Mouse (Mus musculus): ENCODE measurements around the gene Fkbp9.
"Not testable (repeated sequence)": the region's sequence is repeated elsewhere in the genome, so short reads cannot be mapped to it uniquely, and the experiment has no call there.

Fkbp9 gene

GRCm38 (mm10) chr6:56837621-56838020, 5.8 kb downstream of the Fkbp9 start:
- no peak for DNase-seq (ENCODE audit: low spot score)

GRCm38 (mm10) chr6:56843229-56843628, 11.4 kb downstream of the Fkbp9 start:
- DNase-seq (ENCODE audit: low spot score), result no peak

- no peak for DNase-seq (ENCODE audit: low spot score)
Observed at GRCm38 (mm10) chr6:56844365-56844764, 12.5 kb downstream of the Fkbp9 start.

GRCm38 (mm10) chr6:56848974-56849373, 17.1 kb downstream of the Fkbp9 start:
- DNase-seq (ENCODE audit: low spot score), result no peak

GRCm38 (mm10) chr6:56850315-56850714, 18.5 kb downstream of the Fkbp9 start:
- peak; percentile 16 for DNase-seq (ENCODE audit: low spot score)

- DNase-seq (ENCODE audit: low spot score), result no peak
Observed at GRCm38 (mm10) chr6:56854803-56855202, 22.9 kb downstream of the Fkbp9 start.

GRCm38 (mm10) chr6:56856748-56857147, 24.9 kb downstream of the Fkbp9 start:
- DNase-seq (ENCODE audit: low spot score), result no peak

GRCm38 (mm10) chr6:56860205-56860848, 28.5 kb downstream of the Fkbp9 start:
- no peak for DNase-seq (ENCODE audit: low spot score)

GRCm38 (mm10) chr6:56866899-56867298, 35.0 kb downstream of the Fkbp9 start:
- not testable (repeated sequence) for DNase-seq (ENCODE audit: low spot score)

- DNase-seq (ENCODE audit: low spot score), result no peak
Observed at GRCm38 (mm10) chr6:56868565-56868964, 36.7 kb downstream of the Fkbp9 start.

- no peak for DNase-seq (ENCODE audit: low spot score)
Observed at GRCm38 (mm10) chr6:56870027-56870426, 38.2 kb downstream of the Fkbp9 start.

- DNase-seq (ENCODE audit: low spot score), result no peak
Observed at GRCm38 (mm10) chr6:56876870-56877269, 45.0 kb downstream of the Fkbp9 start.

- DNase-seq (ENCODE audit: low spot score), result no peak
Observed at GRCm38 (mm10) chr6:56877985-56878384, 46.1 kb downstream of the Fkbp9 start.

- DNase-seq (ENCODE audit: low spot score), result no peak
Observed at GRCm38 (mm10) chr6:56879352-56879955, 47.6 kb downstream of the Fkbp9 start.

- no peak for DNase-seq (ENCODE audit: low spot score)
Observed at GRCm38 (mm10) chr6:56888561-56888960, 56.7 kb downstream of the Fkbp9 start.

- no peak for DNase-seq (ENCODE audit: low spot score)
Observed at GRCm38 (mm10) chr6:56890762-56891161, 58.9 kb downstream of the Fkbp9 start.

- DNase-seq (ENCODE audit: low spot score), result no peak
Observed at GRCm38 (mm10) chr6:56899601-56900000, 67.7 kb downstream of the Fkbp9 start.

- DNase-seq (ENCODE audit: low spot score), result no peak
Observed at GRCm38 (mm10) chr6:56901336-56901735, 69.5 kb downstream of the Fkbp9 start.

GRCm38 (mm10) chr6:56901824-56902386, 70.0 kb downstream of the Fkbp9 start:
- DNase-seq (ENCODE audit: low spot score), result no peak

GRCm38 (mm10) chr6:56902606-56903520, 71.0 kb downstream of the Fkbp9 start:
- no peak for DNase-seq (ENCODE audit: low spot score)

GRCm38 (mm10) chr6:56903831-56904230, 72.0 kb downstream of the Fkbp9 start:
- DNase-seq (ENCODE audit: low spot score), result no peak

GRCm38 (mm10) chr6:56904330-56904729, 72.5 kb downstream of the Fkbp9 start:
- no peak for DNase-seq (ENCODE audit: low spot score)

- DNase-seq (ENCODE audit: low spot score), result no peak
Observed at GRCm38 (mm10) chr6:56904982-56905381, 73.1 kb downstream of the Fkbp9 start.
